Mouse (Mus musculus) neural tube, postnatal 0 days (tissue): ENCODE data around the gene Kcnt2. TPM values are rescaled to one million over a fixed set of nuclear protein-coding genes. Genes with fewer than 3 reads are reported as not detected.

Experiments
- polyA plus RNA-seq: library from polyadenylated mRNA; unstranded; fragments of >200 nt; fragmentation: Nextera tagmentation; extraction: Ambion mirVana; gene quantifications from 2 replicates; pipeline ENCODE4 v1.2.1, GENCODE M21; 2015

The Kcnt2 gene
- 5.3 and 5.4 TPM in 2 replicates for polyA plus RNA-seq

DNA sequence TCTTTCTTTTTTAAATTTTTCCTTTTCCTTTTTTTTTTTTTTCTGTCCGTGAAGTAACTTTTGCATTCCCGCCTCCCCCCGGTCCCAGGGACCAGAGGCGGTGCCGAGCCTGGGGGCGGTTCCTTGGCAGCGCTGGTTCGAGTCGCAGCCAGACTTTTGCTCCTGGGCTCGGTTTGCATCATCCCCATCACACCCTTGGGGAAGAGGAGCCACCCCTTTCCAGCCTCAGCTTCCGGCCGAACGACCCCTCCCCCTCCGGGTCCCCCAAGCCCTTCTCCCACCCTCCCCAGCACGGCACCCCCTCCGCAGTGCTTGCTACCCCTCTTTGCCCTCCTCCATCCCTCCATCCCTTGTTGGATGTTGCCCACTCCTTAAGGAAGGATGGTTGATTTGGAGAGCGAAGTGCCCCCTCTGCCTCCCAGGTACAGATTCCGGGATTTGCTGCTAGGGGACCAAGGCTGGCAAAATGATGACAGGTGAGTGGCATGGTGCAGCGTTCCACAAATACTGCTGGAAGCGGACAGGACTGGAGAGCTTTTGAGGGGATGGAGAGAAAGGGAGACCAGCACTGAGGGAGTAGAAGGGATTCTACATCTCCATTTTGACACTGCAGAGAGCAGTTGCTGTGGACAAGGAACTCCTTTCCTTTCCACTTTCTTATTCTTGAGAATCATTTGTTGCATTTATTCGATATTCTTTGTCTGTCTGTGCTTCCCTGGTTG, at the start of gene Kcnt2:
Gene Kcnt2 (plus strand): TSS at position 283 of the 722 bp plus-strand sequence.

Other genes with a start within 250 kb of the Kcnt2 start
- gene Cfh, start 62.4 kb upstream of the Kcnt2 start, polyA plus RNA-seq = 17.8 and 24.6 TPM in 2 replicates